Mouse (Mus musculus) embryonic fibroblast, embryonic 13.5 days (primary cell): ENCODE measurements around the gene Timm13.

Source experiments
- CTCF ChIP-seq: IDR thresholded peaks from 2 replicates; pipeline ENCODE4 v1.5.1; 2011; ENCODE audit warnings: mild to moderate bottlenecking, control low read depth, low read length, moderate library complexity, borderline replicate concordance; ENCODE audit not compliant: insufficient read depth
- POLR2A ChIP-seq: IDR thresholded peaks from 2 replicates; pipeline ENCODE4 v1.6.1; 2011; ENCODE audit warnings: low read depth, mild to moderate bottlenecking, control low read depth, low read length, moderate library complexity

DNA sequence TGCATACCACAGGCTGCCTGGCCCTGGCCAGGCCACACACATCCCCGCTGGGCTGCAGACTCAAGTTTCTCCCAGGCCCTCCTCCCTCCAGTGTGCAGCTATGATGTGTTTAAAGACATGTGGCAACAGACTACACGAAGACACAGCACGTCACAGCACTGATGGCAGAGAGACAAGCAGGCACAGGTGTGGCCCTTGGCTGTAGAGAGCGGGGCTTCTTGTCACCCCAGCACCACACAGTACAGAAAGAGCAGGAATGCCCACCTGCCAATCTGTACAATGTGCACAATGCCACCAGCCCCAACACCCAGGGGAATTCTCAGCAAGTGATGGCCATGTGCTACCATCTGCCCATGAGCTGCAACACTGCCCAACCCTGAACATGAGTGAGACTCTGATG, 10.6 kb upstream of the Timm13 start:
- TF ChIP-seq POLR2A = no peak
- no peak for TF ChIP-seq CTCF
